Mouse (Mus musculus) embryonic facial prominence, embryonic 13.5 days (tissue): Measurements from ENCODE around the gene Man2a1. TPM values are rescaled to one million over a fixed set of nuclear protein-coding genes. Genes with fewer than 3 reads are reported as not detected.

Experiments used
- ATAC-seq: fragments of 200-750 bp; cut with Nextera tagmentation; 2 replicates; pipeline ENCODE4 v1.8.0; 2017; ENCODE audit warnings: low read depth; ENCODE audit not compliant: insufficient number of reproducible peaks, insufficient read depth, low FRiP score, low TSS enrichment
- H3K27ac ChIP-seq: fragments of 300-500 bp; sonication (generic); 2 replicates; pipeline ENCODE4 v1.5.1; 2015; ENCODE audit warnings: moderate library complexity, mild to moderate bottlenecking, inconsistent platforms
- H3K27me3 ChIP-seq: fragments of 300-500 bp; sonication (generic); 2 replicates; pipeline ENCODE4 v1.6.1; 2015; ENCODE audit warnings: mild to moderate bottlenecking, inconsistent platforms
- H3K36me3 ChIP-seq: fragments of 300-500 bp; sonication (generic); 2 replicates; pipeline ENCODE4 v1.6.1; 2015; ENCODE audit warnings: mild to moderate bottlenecking, inconsistent platforms
- H3K4me1 ChIP-seq: fragments of 300-500 bp; sonication (generic); 2 replicates; pipeline ENCODE4 v1.6.1; 2015; ENCODE audit warnings: inconsistent platforms
- H3K4me2 ChIP-seq: fragments of 300-500 bp; sonication (generic); 2 replicates; pipeline ENCODE4 v1.6.1; 2015; ENCODE audit warnings: moderate library complexity, mild to moderate bottlenecking, inconsistent platforms
- H3K4me3 ChIP-seq: fragments of 300-500 bp; sonication (generic); 2 replicates; pipeline ENCODE4 v1.5.1; 2015; ENCODE audit warnings: mild to moderate bottlenecking, inconsistent platforms
- H3K9ac ChIP-seq: fragments of 300-500 bp; sonication (generic); 2 replicates; pipeline ENCODE4 v1.6.1; 2015; ENCODE audit warnings: mild to moderate bottlenecking, inconsistent platforms
- H3K9me3 ChIP-seq: fragments of 300-500 bp; sonication (generic); 2 replicates; pipeline ENCODE4 v1.6.1; 2016; ENCODE audit warnings: inconsistent platforms
- WGBS: fragments of 180-500 bp; shearing (Covaris S2); methylation state at CpG from one replicate; pipeline ENCODE4 v1.1.7; 2015; ENCODE audit warnings: mixed read lengths; 5-methylcytosine and 5-hydroxymethylcytosine counted together
- polyA plus RNA-seq: library from polyadenylated mRNA; unstranded; fragments of >200 nt; fragmentation: Nextera tagmentation; extraction: Ambion mirVana; gene quantifications from 2 replicates; pipeline ENCODE4 v1.2.1, GENCODE M21; 2015

Man2a1 gene
- 10.0 and 10.7 TPM in 2 replicates for polyA plus RNA-seq

- under 1% methylated on average over 50 of the region's 69 CpGs for WGBS
- no peaks in the 10 kb centered on the region for H3K36me3 ChIP-seq
- peak; percentile 93 for ATAC-seq
- H3K4me1 ChIP-seq = peaks cover 38% of the 10 kb centered on the region
- H3K4me3 ChIP-seq = peak within 1 kb of the TSS; percentile 88
- peak within 1 kb of the TSS; percentile 98 for H3K4me2 ChIP-seq
- H3K27ac ChIP-seq = peak within 1 kb of the TSS; percentile 94
- peak within 1 kb of the TSS; percentile 92 for H3K9ac ChIP-seq
- no peaks in the 10 kb centered on the region for H3K27me3 ChIP-seq
- H3K9me3 ChIP-seq = no peaks in the 10 kb centered on the region
Observed at GRCm38 (mm10) chr17:64600372-64601090, at the start of gene Man2a1. Man2a1 (plus strand) TSS chr17:64600736.

- Histone ChIP-seq H3K4me2 (no peak overlapping the region), H3K27me3 (no peaks in the 10 kb centered on the region), H3K4me1 (no peaks in the 10 kb centered on the region), H3K27ac (no peak overlapping the region), H3K4me3 (no peak overlapping the region), H3K9me3 (no peaks in the 10 kb centered on the region), H3K36me3 (no peaks in the 10 kb centered on the region), H3K9ac (no peak overlapping the region)
- 74% methylated on average over 10 of the region's 10 CpGs for WGBS
- ATAC-seq = no peak
Observed at GRCm38 (mm10) chr17:64553358-64553757, 47.2 kb upstream of the Man2a1 start.

DNA sequence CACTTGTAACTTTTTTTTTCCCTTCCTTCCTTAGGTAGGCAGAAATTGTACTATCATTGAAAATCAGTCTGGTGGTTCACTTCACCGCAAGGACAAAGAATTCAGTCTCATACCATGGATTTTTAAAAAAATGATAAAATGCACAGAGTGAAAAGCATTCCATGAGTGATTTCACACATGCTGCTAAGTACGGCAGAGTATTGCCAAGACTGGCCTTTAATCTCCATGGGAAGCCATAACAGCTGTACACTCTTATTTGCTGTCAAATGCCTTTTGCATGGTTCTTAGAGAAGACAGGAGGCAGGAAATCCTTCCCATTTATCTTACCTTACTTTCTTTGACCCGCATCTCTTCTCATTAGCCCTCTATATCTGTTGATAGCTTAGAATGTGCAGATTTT, 45.6 kb upstream of the Man2a1 start:
- ATAC-seq = no peak
- no peaks in the 10 kb centered on the region for H3K36me3 ChIP-seq
- no peak overlapping the region for H3K4me2 ChIP-seq
- H3K4me3 ChIP-seq = no peak overlapping the region
- H3K4me1 ChIP-seq = no peaks in the 10 kb centered on the region; the same call in 1 of the 2 replicates
- H3K9ac ChIP-seq = no peak overlapping the region
- H3K27me3 ChIP-seq = no peaks in the 10 kb centered on the region
- no peak overlapping the region for H3K27ac ChIP-seq
- 62% methylated on average over 3 of the region's 3 CpGs for WGBS
- no peaks in the 10 kb centered on the region for H3K9me3 ChIP-seq

DNA sequence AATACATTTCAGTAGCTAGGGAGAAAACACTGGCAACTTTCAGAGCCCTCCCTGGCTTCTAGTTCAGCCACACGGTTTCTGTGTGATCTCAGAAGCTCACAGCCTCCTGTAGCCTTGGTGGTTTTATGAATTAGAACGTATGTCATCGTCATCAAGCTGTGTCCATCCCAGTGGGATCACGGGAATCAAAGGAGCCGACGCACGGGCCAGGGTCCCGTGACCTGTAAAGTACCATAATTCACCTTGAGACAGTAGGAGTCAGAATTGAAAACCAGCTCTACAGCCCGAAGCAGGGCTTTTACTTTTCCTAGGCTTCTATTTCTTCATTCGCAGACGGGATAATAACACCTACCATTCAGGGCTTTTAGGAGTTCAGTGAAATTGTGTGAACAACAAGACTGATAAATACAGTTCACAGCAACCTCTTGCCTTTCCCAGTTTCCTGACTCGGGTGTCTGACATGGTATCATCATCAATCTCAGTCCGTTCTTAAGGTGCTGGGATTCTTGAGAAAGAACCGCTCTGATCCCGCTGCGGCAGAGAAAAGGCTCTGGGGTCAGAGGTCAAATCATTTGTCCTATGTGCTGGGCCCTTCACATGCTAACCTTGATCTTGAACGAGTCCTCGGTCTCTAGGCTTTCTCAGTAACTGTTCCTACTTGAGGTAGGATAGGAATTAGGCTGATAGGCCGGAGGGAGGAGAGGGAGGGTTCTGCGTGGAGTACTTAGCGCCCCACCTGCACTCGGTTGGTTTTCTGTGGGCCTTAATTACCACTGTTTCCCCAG, 43.7 kb upstream of the Man2a1 start:
- Histone ChIP-seq H3K9me3 (no peaks in the 10 kb centered on the region), H3K4me3 (no peak overlapping the region), H3K27me3 (no peaks in the 10 kb centered on the region), H3K9ac (no peak overlapping the region), H3K4me2 (no peak overlapping the region), H3K36me3 (no peaks in the 10 kb centered on the region), H3K4me1 (no peaks in the 10 kb centered on the region; the same call in 1 of the 2 replicates), H3K27ac (no peak overlapping the region)
- no peak for ATAC-seq
- WGBS = 90% methylated on average over 22 of the region's 22 CpGs

GRCm38 (mm10) chr17:64558994-64559540, 41.5 kb upstream of the Man2a1 start:
- Histone ChIP-seq H3K27me3 (no peaks in the 10 kb centered on the region), H3K4me2 (peak overlapping the region; percentile 46), H3K27ac (peak overlapping the region; percentile 13; the same call in 1 of the 2 replicates), H3K9me3 (no peaks in the 10 kb centered on the region), H3K4me3 (no peak overlapping the region), H3K36me3 (no peaks in the 10 kb centered on the region), H3K4me1 (no peaks in the 10 kb centered on the region; the same call in 1 of the 2 replicates), H3K9ac (no peak overlapping the region)
- no peak for ATAC-seq
- 5% methylated on average over 4 of the region's 4 CpGs for WGBS

- H3K27ac ChIP-seq = no peak overlapping the region
- no peak overlapping the region for H3K4me2 ChIP-seq
- no peak for ATAC-seq
- H3K9ac ChIP-seq = no peak overlapping the region
- no peaks in the 10 kb centered on the region for H3K4me1 ChIP-seq
- H3K4me3 ChIP-seq = no peak overlapping the region
- peaks cover 6% of the 10 kb centered on the region; the same call in 1 of the 2 replicates for H3K9me3 ChIP-seq
- 85% methylated on average over 6 of the region's 6 CpGs for WGBS
- no peaks in the 10 kb centered on the region for H3K27me3 ChIP-seq
- no peaks in the 10 kb centered on the region for H3K36me3 ChIP-seq
Observed at GRCm38 (mm10) chr17:64566435-64566834, 34.1 kb upstream of the Man2a1 start.

GRCm38 (mm10) chr17:64567546-64567945, 33.0 kb upstream of the Man2a1 start:
- Histone ChIP-seq H3K9me3 (peaks cover 6% of the 10 kb centered on the region; the same call in 1 of the 2 replicates), H3K27me3 (no peaks in the 10 kb centered on the region), H3K4me3 (no peak overlapping the region), H3K4me1 (no peaks in the 10 kb centered on the region), H3K36me3 (no peaks in the 10 kb centered on the region), H3K4me2 (no peak overlapping the region), H3K27ac (no peak overlapping the region), H3K9ac (no peak overlapping the region)
- ATAC-seq = no peak
- 93% methylated on average over 3 of the region's 3 CpGs for whole genome bisulfite sequencing

DNA sequence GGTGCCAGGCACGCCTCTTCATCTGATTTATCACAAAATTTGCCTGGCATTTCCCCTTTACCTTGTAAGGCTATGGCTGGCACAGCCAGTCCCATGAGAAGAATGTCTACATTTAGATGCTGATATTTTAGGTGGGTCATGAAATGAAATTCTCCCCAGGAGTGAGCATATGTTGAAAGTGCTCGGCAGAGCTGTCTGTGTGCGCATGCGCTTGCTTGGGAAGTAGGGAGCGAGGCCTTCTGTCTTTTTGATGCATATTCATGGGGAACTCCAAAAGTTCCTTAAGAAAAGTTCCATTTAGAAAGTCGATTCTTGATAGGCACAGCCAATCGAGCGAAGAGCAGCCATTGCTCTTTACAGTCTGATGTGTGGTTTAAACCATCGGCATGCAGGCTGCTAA, 26.6 kb upstream of the Man2a1 start:
- ATAC-seq = no peak
- no peak overlapping the region for H3K9ac ChIP-seq
- H3K27ac ChIP-seq = no peak overlapping the region
- H3K27me3 ChIP-seq = no peaks in the 10 kb centered on the region
- peaks cover 6% of the 10 kb centered on the region; the same call in 1 of the 2 replicates for H3K9me3 ChIP-seq
- H3K4me2 ChIP-seq = no peak overlapping the region
- no peak overlapping the region for H3K4me3 ChIP-seq
- 90% methylated on average over 9 of the region's 9 CpGs for WGBS
- H3K36me3 ChIP-seq = no peaks in the 10 kb centered on the region
- H3K4me1 ChIP-seq = peaks cover 11% of the 10 kb centered on the region

DNA sequence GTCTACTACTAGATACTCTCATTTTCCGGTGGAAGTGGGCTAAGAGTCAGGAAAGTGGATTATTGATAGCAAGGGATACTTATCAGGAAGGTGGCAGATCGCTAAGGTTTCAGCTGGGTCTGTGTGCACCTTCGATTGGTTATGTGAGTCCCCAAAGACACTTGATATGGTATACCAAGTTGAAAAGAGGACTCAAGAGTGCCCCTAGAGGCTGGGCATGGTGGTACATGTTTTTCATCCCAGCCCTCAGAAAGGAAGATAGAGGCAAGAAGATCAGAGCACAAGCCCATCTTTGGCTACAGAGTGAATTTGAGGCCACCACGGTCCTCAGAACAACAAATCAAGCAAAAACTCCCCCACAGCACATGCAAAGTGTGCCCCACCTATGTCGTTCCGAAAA, 25.3 kb upstream of the Man2a1 start:
- 61% methylated on average over 6 of the region's 6 CpGs for WGBS
- no peaks in the 10 kb centered on the region for H3K27me3 ChIP-seq
- ATAC-seq = no peak
- H3K4me2 ChIP-seq = no peak overlapping the region
- H3K9me3 ChIP-seq = no peaks in the 10 kb centered on the region
- no peak overlapping the region for H3K9ac ChIP-seq
- no peak overlapping the region for H3K27ac ChIP-seq
- no peak overlapping the region for H3K4me3 ChIP-seq
- peaks cover 11% of the 10 kb centered on the region for H3K4me1 ChIP-seq
- H3K36me3 ChIP-seq = no peaks in the 10 kb centered on the region

DNA sequence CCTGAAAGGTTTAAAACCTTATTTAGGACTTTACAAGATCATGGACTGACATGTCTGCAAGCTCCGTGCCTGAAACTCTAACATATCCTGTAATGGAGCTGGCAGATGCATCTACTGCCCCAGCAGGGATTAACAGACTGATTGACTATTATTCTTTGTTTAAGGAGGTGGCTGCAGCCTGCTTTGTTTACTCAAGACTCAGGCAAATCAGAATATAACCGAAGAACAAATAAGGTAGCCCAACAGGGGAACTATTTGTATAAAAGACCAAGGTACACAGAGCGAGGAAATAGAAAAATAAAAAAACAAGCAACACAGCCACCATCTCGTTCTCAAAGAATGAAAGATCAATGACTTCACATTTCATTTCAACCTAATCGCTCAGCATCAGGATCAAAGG, 23.1 kb upstream of the Man2a1 start:
- peaks cover 11% of the 10 kb centered on the region for H3K4me1 ChIP-seq
- H3K9me3 ChIP-seq = no peaks in the 10 kb centered on the region
- H3K9ac ChIP-seq = no peak overlapping the region
- no peak for ATAC-seq
- no peak overlapping the region for H3K4me2 ChIP-seq
- 52% methylated on average over 5 of the region's 5 CpGs for WGBS
- H3K27me3 ChIP-seq = no peaks in the 10 kb centered on the region; the same call in 1 of the 2 replicates
- H3K27ac ChIP-seq = no peak overlapping the region
- no peak overlapping the region for H3K4me3 ChIP-seq
- H3K36me3 ChIP-seq = no peaks in the 10 kb centered on the region

DNA sequence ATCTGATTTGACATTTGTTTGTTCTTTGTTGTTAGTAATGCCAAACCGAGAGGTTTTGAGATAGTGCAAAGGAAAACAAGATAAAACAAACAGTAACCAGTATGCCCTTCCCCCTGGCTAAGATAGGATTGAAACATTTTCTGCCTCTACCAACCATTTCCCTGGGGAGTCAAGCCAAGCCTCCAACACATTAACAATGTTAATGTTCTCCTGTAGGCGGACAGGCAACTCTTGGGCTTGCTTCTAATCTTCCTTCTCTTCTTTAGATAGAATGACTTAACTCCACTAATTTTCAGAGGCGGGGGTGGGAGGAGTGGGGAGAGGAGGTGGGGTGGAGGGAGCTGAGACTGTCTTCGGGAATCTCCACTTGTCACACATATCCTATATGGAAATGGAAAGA, 22.2 kb upstream of the Man2a1 start:
- Histone ChIP-seq H3K4me1 (peaks cover 11% of the 10 kb centered on the region), H3K27ac (no peak overlapping the region), H3K9ac (no peak overlapping the region), H3K36me3 (no peaks in the 10 kb centered on the region), H3K4me3 (no peak overlapping the region), H3K9me3 (no peaks in the 10 kb centered on the region), H3K4me2 (no peak overlapping the region), H3K27me3 (no peaks in the 10 kb centered on the region; the same call in 1 of the 2 replicates)
- WGBS = 23% methylated on average over 4 of the region's 4 CpGs
- ATAC-seq = no peak
